Mouse (Mus musculus): Measurements from ENCODE around the gene Rab5a. TPM values are rescaled to one million over a fixed set of nuclear protein-coding genes. Genes with fewer than 3 reads are reported as not detected.

Rab5a gene
- polyA plus RNA-seq (2015; fragmentation: Illumina TruSeq; extraction: RNeasy Lipid Tissue Mini Kit (QIAGEN cat#74804); ENCODE audit: low read depth, low replicate concordance), result 150 TPM

GRCm38 (mm10) chr17:53478858-53479603, at the start of gene Rab5a:
Gene Rab5a, plus strand, starts transcription at chr17:53479234.

GRCm38 (mm10) chr17:53462603-53463495, 16.2 kb upstream of the Rab5a start, which contains the start of gene Efhb:
Gene Efhb, minus strand, starts transcription at chr17:53463321.

GRCm38 (mm10) chr17:53539351-53539750, 60.3 kb downstream of the Rab5a start, which contains the start of gene Pp2d1:
Gene Pp2d1, minus strand, starts transcription at chr17:53539451.

Other genes starting within 250 kb of the Rab5a start
- gene Efhb, start 15.9 kb upstream of the Rab5a start, polyA plus RNA-seq (2015; fragmentation: Illumina TruSeq; extraction: RNeasy Lipid Tissue Mini Kit (QIAGEN cat#74804); ENCODE audit: low read depth, low replicate concordance), result 0.51 TPM
- gene Pp2d1, start 60.2 kb downstream of the Rab5a start, polyA plus RNA-seq (2015; fragmentation: Illumina TruSeq; extraction: RNeasy Lipid Tissue Mini Kit (QIAGEN cat#74804); ENCODE audit: low read depth, low replicate concordance), result not detected
- gene Kat2b, start 87.6 kb downstream of the Rab5a start, polyA plus RNA-seq (2015; fragmentation: Illumina TruSeq; extraction: RNeasy Lipid Tissue Mini Kit (QIAGEN cat#74804); ENCODE audit: low read depth, low replicate concordance), result 17.3 TPM
- 0.24 TPM for gene Sgo1, start 210.1 kb downstream of the Rab5a start, polyA plus RNA-seq (2015; fragmentation: Illumina TruSeq; extraction: RNeasy Lipid Tissue Mini Kit (QIAGEN cat#74804); ENCODE audit: low read depth, low replicate concordance)

All from brain, adult 10 weeks (tissue).